Mouse (Mus musculus) cerebellum, adult 2 months (tissue): ENCODE data around the gene Coro2b.
A peak's percentile ranks its signal among the peaks of the same experiment; 100 is the strongest.

ENCODE experiments used
- CTCF ChIP-seq: fragments of 200-500 bp; IDR thresholded peaks from 2 replicates; pipeline ENCODE4 v1.5.1; 2011; ENCODE audit warnings: low read depth, mild to moderate bottlenecking, control low read depth, low read length, moderate library complexity, borderline replicate concordance; ENCODE audit not compliant: insufficient read depth
- POLR2A ChIP-seq: fragments of 200-500 bp; IDR thresholded peaks from 2 replicates; pipeline ENCODE4 v1.6.1; 2011; ENCODE audit warnings: low read length, control low read depth, borderline replicate concordance; ENCODE audit not compliant: insufficient read depth

- TF ChIP-seq CTCF (peak; percentile 92), POLR2A (no peak)
Measured at GRCm38 (mm10) chr9:62553366-62553940, 16.6 kb upstream of the Coro2b start.
